Mouse (Mus musculus): ENCODE measurements at regions not wholly inside any gene's neighbourhood (a gene's known extent, or its start where the extent isn't known, plus 50 kb on each side); places are given as distances from the start of the nearest gene placed in this dataset.

DNA sequence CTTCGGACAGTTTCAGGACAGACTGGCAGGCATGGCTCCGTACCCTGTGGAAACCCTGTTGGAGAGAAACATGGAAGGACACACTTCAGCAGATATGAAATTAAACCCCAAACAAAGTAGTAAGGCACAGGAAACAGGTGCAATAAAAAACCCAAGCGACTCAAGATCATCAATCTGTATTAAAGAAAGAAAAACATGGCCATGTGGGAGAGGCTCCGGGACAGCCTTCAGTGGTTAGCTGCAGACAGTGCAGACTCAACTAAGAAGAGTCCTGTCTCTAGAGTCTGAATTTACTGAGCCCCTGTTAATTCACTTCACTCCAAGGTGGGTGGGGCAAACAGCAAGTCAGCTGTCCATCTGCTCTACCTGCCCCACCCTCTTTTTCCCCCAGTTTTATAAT is 179.8 kb downstream of the Ajap1 start:
- Histone ChIP-seq H3K36me3 (ENCODE audit: control insufficient read depth in 1 of 2, insufficient read depth in 2 of 2, low read length in 2 of 2) (no peaks in the 10 kb centered on the region), H3K27me3 (ENCODE audit: control insufficient read depth in 1 of 2, insufficient read depth in 2 of 2, low read length in 2 of 2) (no peaks in the 10 kb centered on the region), H3K4me1 (ENCODE audit: control insufficient read depth in 1 of 2, insufficient read depth in 2 of 2, low read length in 2 of 2) (no peaks in the 10 kb centered on the region), H3K4me3 (ENCODE audit: control insufficient read depth in 1 of 2, insufficient read depth in 1 of 2, low read depth in 2 of 2, low read length in 2 of 2) (no peak overlapping the region), H3K27ac (ENCODE audit: control insufficient read depth, low read depth, low read length) (no peak overlapping the region), H3K9ac (ENCODE audit: control insufficient read depth, low read depth, low read length, poor library complexity, severe bottlenecking) (no peak overlapping the region), H3K9me3 (replicated peaks; ENCODE audit: insufficient read depth, low read length) (no peaks in the 10 kb centered on the region), H3K79me2 (ENCODE audit: control insufficient read depth, insufficient read depth, low read length, poor library complexity) (no peaks in the 10 kb centered on the region)
- TF ChIP-seq ZKSCAN1 (IDR thresholded peaks at IDR 0.05; ENCODE audit: low read depth, low read length) (no peak), ZC3H11A (IDR thresholded peaks at IDR 0.05; ENCODE audit: low read depth, low read length) (no peak), RAD21 (IDR thresholded peaks at IDR 0.05; ENCODE audit: low read depth, low read length) (no peak), RCOR1 (IDR thresholded peaks at IDR 0.05; ENCODE audit: low read depth, low read length) (no peak), EP300 (IDR thresholded peaks at IDR 0.05; ENCODE audit: low read depth in 1 of 2, low read length in 2 of 2) (no peak), MAZ (IDR thresholded peaks at IDR 0.05; ENCODE audit: low read depth, low read length) (no peak), E2F4 (IDR thresholded peaks at IDR 0.05; ENCODE audit: borderline replicate concordance, low read depth, low read length) (no peak), MEF2A (IDR thresholded peaks at IDR 0.05; ENCODE audit: extremely low read depth, insufficient replicate concordance, low read depth, low read length, poor library complexity, severe bottlenecking) (no peak), GABPA (IDR thresholded peaks at IDR 0.05; ENCODE audit: low read depth, low read length) (no peak), TCF12 (IDR thresholded peaks at IDR 0.05; ENCODE audit: low read depth, low read length) (no peak), UBTF (IDR thresholded peaks at IDR 0.05; ENCODE audit: borderline replicate concordance, insufficient read depth, low read depth, low read length) (no peak), MYC (IDR thresholded peaks at IDR 0.05; ENCODE audit: low read depth, low read length) (no peak), USF2 (IDR thresholded peaks at IDR 0.05; ENCODE audit: borderline replicate concordance in 1 of 2, insufficient read depth in 1 of 2, low read depth in 1 of 2, low read length in 2 of 2) (no peak), ZMIZ1 (IDR thresholded peaks at IDR 0.05; ENCODE audit: low read depth, low read length) (no peak), HCFC1 (IDR thresholded peaks at IDR 0.05; ENCODE audit: low read depth, low read length) (no peak), TAL1 (IDR thresholded peaks at IDR 0.05; ENCODE audit: low read length) (no peak), POLR2AphosphoS5 (IDR thresholded peaks at IDR 0.05; ENCODE audit: borderline replicate concordance, low read depth, low read length) (no peak)
- no peak for DNase-seq (ENCODE audit: low read depth, low spot score)

DNA sequence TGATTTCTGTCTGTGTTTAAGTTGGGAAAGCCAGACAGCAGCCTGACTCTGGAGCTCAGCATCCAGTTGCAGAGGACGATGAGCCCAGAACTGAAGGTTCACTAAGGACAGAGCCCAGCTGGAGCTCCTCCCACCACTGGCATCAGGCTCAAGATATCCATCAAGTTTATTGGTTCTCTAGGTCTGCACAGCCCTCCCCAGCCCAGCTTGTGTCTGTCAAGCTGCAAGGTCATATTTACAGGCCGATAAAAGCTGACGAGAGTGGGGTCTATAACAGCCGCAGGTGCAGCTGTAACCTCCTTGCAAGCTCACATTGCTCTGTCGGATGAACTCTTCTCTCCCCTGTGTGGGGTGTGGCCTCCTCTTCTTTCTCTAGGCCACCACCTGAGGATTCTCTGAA is 184.3 kb downstream of the Ajap1 start:
- H3K4me3 ChIP-seq (ENCODE audit: control insufficient read depth in 1 of 2, insufficient read depth in 1 of 2, low read depth in 2 of 2, low read length in 2 of 2), result no peak overlapping the region
- H3K9ac ChIP-seq (ENCODE audit: control insufficient read depth, low read depth, low read length, poor library complexity, severe bottlenecking), result no peak overlapping the region
- H3K4me1 ChIP-seq (ENCODE audit: control insufficient read depth in 1 of 2, insufficient read depth in 2 of 2, low read length in 2 of 2), result no peaks in the 10 kb centered on the region
- no peak for DNase-seq (ENCODE audit: low read depth, low spot score)
- H3K79me2 ChIP-seq (ENCODE audit: control insufficient read depth, insufficient read depth, low read length, poor library complexity), result no peaks in the 10 kb centered on the region
- H3K9me3 ChIP-seq (replicated peaks; ENCODE audit: insufficient read depth, low read length), result no peaks in the 10 kb centered on the region
- TF ChIP-seq NELFE (IDR thresholded peaks at IDR 0.05; ENCODE audit: low read depth, low read length) (no peak), EP300 (IDR thresholded peaks at IDR 0.05; ENCODE audit: low read depth in 1 of 2, low read length in 2 of 2) (no peak), HCFC1 (IDR thresholded peaks at IDR 0.05; ENCODE audit: low read depth, low read length) (no peak), POLR2AphosphoS2 (IDR thresholded peaks at IDR 0.05; ENCODE audit: low read length) (no peak), KAT2A (conservative IDR thresholded peaks at IDR 0.05; ENCODE audit: low read depth, low read length) (no peak), ZKSCAN1 (IDR thresholded peaks at IDR 0.05; ENCODE audit: low read depth, low read length) (no peak), MEF2A (IDR thresholded peaks at IDR 0.05; ENCODE audit: extremely low read depth, insufficient replicate concordance, low read depth, low read length, poor library complexity, severe bottlenecking) (no peak), RAD21 (IDR thresholded peaks at IDR 0.05; ENCODE audit: low read depth, low read length) (no peak), ZMIZ1 (IDR thresholded peaks at IDR 0.05; ENCODE audit: low read depth, low read length) (no peak), MYB (IDR thresholded peaks at IDR 0.05; ENCODE audit: low read depth, low read length) (no peak), ETS1 (IDR thresholded peaks at IDR 0.05; ENCODE audit: low read depth, low read length) (no peak), CHD1 (IDR thresholded peaks at IDR 0.05; ENCODE audit: low read depth, low read length) (no peak), SIN3A (IDR thresholded peaks at IDR 0.05; ENCODE audit: low read length) (no peak), CTCF (IDR thresholded peaks at IDR 0.05 in 2 of 3, conservative IDR thresholded peaks at IDR 0.05 in 1 of 3; ENCODE audit: control insufficient read depth in 1 of 3, insufficient read depth in 1 of 3, low read depth in 2 of 3, low read length in 3 of 3, poor library complexity in 1 of 3, severe bottlenecking in 1 of 3) (no peak), USF2 (IDR thresholded peaks at IDR 0.05; ENCODE audit: borderline replicate concordance in 1 of 2, insufficient read depth in 1 of 2, low read depth in 1 of 2, low read length in 2 of 2) (no peak), JUND (IDR thresholded peaks at IDR 0.05; ENCODE audit: low read depth, low read length) (no peak)
- H3K36me3 ChIP-seq (ENCODE audit: control insufficient read depth in 1 of 2, insufficient read depth in 2 of 2, low read length in 2 of 2), result no peaks in the 10 kb centered on the region
- H3K27ac ChIP-seq (ENCODE audit: control insufficient read depth, low read depth, low read length), result no peak overlapping the region
- no peaks in the 10 kb centered on the region for H3K27me3 ChIP-seq (ENCODE audit: control insufficient read depth in 1 of 2, insufficient read depth in 2 of 2, low read length in 2 of 2)
